Mouse (Mus musculus) neural tube, embryonic 11.5 days (tissue): ENCODE results near the gene Mindy4. TPM values are rescaled to one million over a fixed set of nuclear protein-coding genes. Genes with fewer than 3 reads are reported as not detected.
A peak's percentile ranks its signal among the peaks of the same experiment; 100 is the strongest.

Experiments used
- ATAC-seq: fragments of 200-750 bp; cut with Nextera tagmentation; 2 replicates; pipeline ENCODE4 v1.8.0; 2017; ENCODE audit warnings: moderate number of reproducible peaks, mild to moderate bottlenecking, moderate TSS enrichment, moderate library complexity; ENCODE audit not compliant: insufficient read depth, low FRiP score, low TSS enrichment
- DNase-seq: peaks from one replicate; pipeline ENCODE4 v3.0.0-alpha.2; 2015; ENCODE audit warnings: low spot score
- H3K27ac ChIP-seq: fragments of 300-500 bp; sonication (generic); 2 replicates; pipeline ENCODE4 v1.5.1; 2014; ENCODE audit warnings: low read depth, mild to moderate bottlenecking, low read length
- H3K27me3 ChIP-seq: fragments of 300-500 bp; sonication (generic); 2 replicates; pipeline ENCODE4 v1.6.1; 2014; ENCODE audit warnings: mild to moderate bottlenecking, low read length, mixed read lengths; ENCODE audit not compliant: control insufficient read depth, insufficient read depth
- H3K36me3 ChIP-seq: fragments of 300-500 bp; sonication (generic); 2 replicates; pipeline ENCODE4 v1.6.1; 2014; ENCODE audit warnings: mild to moderate bottlenecking, low read length, moderate library complexity, mixed read lengths; ENCODE audit not compliant: control insufficient read depth, insufficient read depth
- H3K4me1 ChIP-seq: fragments of 300-500 bp; sonication (generic); 2 replicates; pipeline ENCODE4 v1.6.1; 2014; ENCODE audit warnings: low read length, mixed read lengths; ENCODE audit not compliant: control insufficient read depth, insufficient read depth
- H3K4me2 ChIP-seq: fragments of 300-500 bp; sonication (generic); 2 replicates; pipeline ENCODE4 v1.6.1; 2014; ENCODE audit warnings: low read depth, mild to moderate bottlenecking, moderate library complexity
- H3K4me3 ChIP-seq: fragments of 300-500 bp; sonication (generic); 2 replicates; pipeline ENCODE4 v1.5.1; 2014; ENCODE audit warnings: low read depth, low read length
- H3K9ac ChIP-seq: fragments of 300-500 bp; sonication (generic); 2 replicates; pipeline ENCODE4 v1.6.1; 2014; ENCODE audit warnings: mild to moderate bottlenecking, low read length
- H3K9me3 ChIP-seq: fragments of 300-500 bp; sonication (generic); 2 replicates; pipeline ENCODE4 v1.6.1; 2016; ENCODE audit warnings: low read length; ENCODE audit not compliant: control insufficient read depth
- WGBS: fragments of 180-500 bp; shearing (Covaris S2); extraction: QIAGEN DNeasy Blood & Tissue Kit; methylation state at CpG from one replicate; pipeline ENCODE4 v1.1.7; 2014; 5-methylcytosine and 5-hydroxymethylcytosine counted together
- microRNA-seq: library from miRNA; unstranded; fragments of <30 nt; microRNA quantifications from one replicate; pipeline ENCODE4, GENCODE M21; 2016
- polyA plus RNA-seq: library from polyadenylated mRNA; unstranded; fragments of >200 nt; fragmentation: Nextera tagmentation; extraction: Ambion mirVana; gene quantifications from 2 replicates; pipeline ENCODE4 v1.2.1, GENCODE M21; 2014

Gene Mindy4
- polyA plus RNA-seq, 1 experiment from 2014 or later = 14.4 TPM

DNA sequence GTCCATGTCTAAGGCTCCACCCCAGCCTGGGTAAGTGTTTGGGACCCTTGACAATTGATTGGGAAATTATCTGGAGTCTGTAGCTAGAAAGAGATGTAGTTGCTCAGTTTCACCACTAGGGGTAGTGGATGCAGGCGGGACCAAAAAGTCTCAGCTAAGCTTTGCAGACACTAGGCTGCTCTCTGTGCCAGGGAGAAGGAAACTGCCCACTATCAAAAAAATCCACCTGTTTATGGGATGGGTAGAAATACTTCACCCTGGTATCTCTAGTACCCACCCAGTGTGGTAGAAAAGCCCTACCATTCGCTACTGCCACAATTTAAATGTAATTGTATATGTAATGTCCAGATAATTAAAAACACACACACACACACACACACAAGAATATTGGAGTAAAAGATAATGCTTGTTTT is 155.6 kb downstream of the Mindy4 start:
- ATAC-seq = no peak; the same call in 1 of the 2 replicates
- 27% methylated on average over 2 of the region's 2 CpGs for WGBS
- no peaks in the 10 kb centered on the region for H3K27me3 ChIP-seq

GRCm38 (mm10) chr6:55362663-55363062 is 159.5 kb downstream of the Mindy4 start:
- Histone ChIP-seq H3K27ac (no peak overlapping the region), H3K4me3 (no peak overlapping the region), H3K9ac (no peak overlapping the region), H3K4me2 (no peak overlapping the region), H3K9me3 (no peaks in the 10 kb centered on the region), H3K27me3 (no peaks in the 10 kb centered on the region), H3K36me3 (no peaks in the 10 kb centered on the region), H3K4me1 (no peaks in the 10 kb centered on the region)
- WGBS = 93% methylated on average over 1 of the region's 1 CpGs
- DNase-seq (no peak), ATAC-seq (no peak)

More for the DNA sequence above, 155.6 kb downstream of the Mindy4 start:
- Histone ChIP-seq H3K36me3 (no peaks in the 10 kb centered on the region), H3K4me1 (no peaks in the 10 kb centered on the region), H3K27ac (no peak overlapping the region), H3K4me2 (no peak overlapping the region), H3K4me3 (no peak overlapping the region), H3K9me3 (no peaks in the 10 kb centered on the region), H3K9ac (no peak overlapping the region)
- DNase-seq = peak; percentile 36

- H3K9me3 ChIP-seq = no peaks in the 10 kb centered on the region
- H3K27me3 ChIP-seq = no peaks in the 10 kb centered on the region
- ATAC-seq = no peak
- no peaks in the 10 kb centered on the region for H3K36me3 ChIP-seq
- H3K4me3 ChIP-seq = no peak overlapping the region
- no peak overlapping the region for H3K27ac ChIP-seq
- H3K9ac ChIP-seq = no peak overlapping the region
- H3K4me2 ChIP-seq = no peak overlapping the region
- no peaks in the 10 kb centered on the region for H3K4me1 ChIP-seq
- DNase-seq = no peak
Measured at GRCm38 (mm10) chr6:55367126-55367525, 163.9 kb downstream of the Mindy4 start.

Small RNA genes lying within 50 kb of the gene (microRNA-seq; reads per million reads assigned to microRNA genes)
- not detected for gene Gm25458

Other genes with a start within 250 kb of the Mindy4 start
- 2.3 and 3.0 TPM in 2 replicates for gene Nod1, start 230.8 kb upstream of the Mindy4 start, polyA plus RNA-seq
- 13.2 and 15.4 TPM in 2 replicates for gene Ggct, start 210.4 kb upstream of the Mindy4 start, polyA plus RNA-seq
- gene Gars, start 165.4 kb upstream of the Mindy4 start, polyA plus RNA-seq = 216 and 234 TPM in 2 replicates
- gene Crhr2, start 70.4 kb upstream of the Mindy4 start, polyA plus RNA-seq = 0.29 and 0.69 TPM in 2 replicates
- gene Inmt, start 28.3 kb upstream of the Mindy4 start, polyA plus RNA-seq = not detected in 2 replicates
- 0.08 TPM in 1 of 2 replicates, not detected in the other for gene Aqp1, start 133.0 kb downstream of the Mindy4 start, polyA plus RNA-seq
- not detected in 2 replicates for gene Ghrhr, start 172.9 kb downstream of the Mindy4 start, polyA plus RNA-seq
- 18.1 and 18.3 TPM in 2 replicates for gene Adcyap1r1, start 248.6 kb downstream of the Mindy4 start, polyA plus RNA-seq